Mouse (Mus musculus) A20 (cell line): ENCODE measurements around the gene Irf2bp2.
"Not testable (repeated sequence)": the region's sequence is repeated elsewhere in the genome, so short reads cannot be mapped to it uniquely, and the experiment has no call there.

ENCODE experiments used
- DNase-seq: peaks from one replicate; pipeline ENCODE4 v3.0.0-alpha.2; 2011; ENCODE audit warnings: low read depth, low spot score

Gene Irf2bp2

DNA sequence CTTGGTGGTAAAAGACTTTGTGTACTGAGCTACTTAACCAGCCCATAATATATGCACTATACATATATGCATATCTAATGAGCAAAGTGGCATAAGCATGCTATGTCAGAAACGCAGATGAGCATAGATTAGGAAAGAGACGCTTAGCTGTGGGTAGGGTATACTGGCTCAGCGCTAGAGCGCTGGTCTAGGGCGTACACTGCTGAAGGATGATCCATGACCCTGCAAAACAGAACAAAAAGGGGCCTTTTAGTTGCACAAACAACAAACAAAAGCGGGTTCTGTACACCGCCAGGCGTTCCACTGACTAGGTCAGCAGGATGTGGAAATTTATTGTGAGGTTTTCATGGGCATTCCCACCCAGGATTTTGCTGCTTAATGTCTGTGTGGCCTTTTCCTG is 8.9 kb upstream of the Irf2bp2 start:
- no peak for DNase-seq

DNA sequence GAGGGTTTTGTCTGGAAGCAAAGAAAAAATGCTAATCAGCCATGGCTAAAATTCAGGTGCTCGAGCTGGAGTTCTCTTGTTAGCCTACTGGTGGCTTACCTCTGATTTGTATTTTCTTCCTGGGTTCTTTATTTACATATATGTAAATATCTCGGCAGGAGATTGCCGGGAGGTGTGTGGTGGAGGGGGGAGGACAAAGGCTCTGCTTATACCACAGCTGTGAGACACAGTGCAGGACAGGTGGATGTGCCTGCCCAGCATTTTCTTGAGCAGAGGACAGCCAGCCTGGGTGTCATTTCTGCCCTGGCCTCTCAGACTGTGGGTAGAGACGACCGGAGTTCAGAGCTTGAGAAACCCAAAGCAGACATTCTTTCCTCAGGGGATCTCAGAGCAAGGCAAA is 7.5 kb upstream of the Irf2bp2 start:
- peak; percentile 81 for DNase-seq

DNA sequence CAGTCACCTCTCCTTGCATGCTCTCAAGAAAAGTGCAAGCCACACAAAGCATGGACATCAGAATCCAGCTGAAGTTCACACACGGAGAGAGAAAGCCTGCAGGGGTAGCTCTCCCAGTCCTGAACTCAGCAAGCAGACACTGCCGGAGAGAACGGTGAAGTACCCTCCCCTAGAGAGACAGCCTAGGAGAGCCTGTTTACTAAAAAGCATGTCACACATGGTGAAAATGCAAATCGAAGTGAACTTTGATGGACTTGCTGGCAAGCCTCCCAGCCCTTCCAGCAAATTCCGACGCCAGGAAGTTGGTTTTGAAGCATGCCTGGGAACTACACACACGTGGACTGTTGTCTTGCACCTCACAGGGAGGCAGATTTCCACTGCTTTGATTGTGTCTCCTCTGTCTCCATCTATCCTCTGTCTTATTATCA is 7.0 kb upstream of the Irf2bp2 start:
- DNase-seq: peak; percentile 66

DNA sequence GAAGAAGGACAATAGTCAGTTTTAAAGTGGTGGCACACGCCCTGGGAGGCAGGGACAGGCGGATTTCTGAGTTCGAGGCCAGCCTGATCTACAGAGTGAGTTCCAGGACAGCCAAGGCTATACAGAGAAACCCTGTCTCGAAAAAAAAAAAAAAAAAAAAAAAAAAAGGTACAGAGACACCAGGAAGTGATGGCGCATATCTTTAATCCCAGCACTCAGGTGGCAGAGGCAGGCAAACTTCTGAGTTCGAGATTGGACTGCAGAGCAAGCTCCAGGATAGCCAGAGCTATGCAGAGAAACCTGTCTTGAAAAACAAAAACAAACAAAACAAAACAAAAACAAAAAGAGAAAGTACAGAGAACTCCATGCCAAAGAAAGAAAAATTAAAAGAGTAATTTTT is 6.6 kb upstream of the Irf2bp2 start:
- not testable (repeated sequence) for DNase-seq

DNA sequence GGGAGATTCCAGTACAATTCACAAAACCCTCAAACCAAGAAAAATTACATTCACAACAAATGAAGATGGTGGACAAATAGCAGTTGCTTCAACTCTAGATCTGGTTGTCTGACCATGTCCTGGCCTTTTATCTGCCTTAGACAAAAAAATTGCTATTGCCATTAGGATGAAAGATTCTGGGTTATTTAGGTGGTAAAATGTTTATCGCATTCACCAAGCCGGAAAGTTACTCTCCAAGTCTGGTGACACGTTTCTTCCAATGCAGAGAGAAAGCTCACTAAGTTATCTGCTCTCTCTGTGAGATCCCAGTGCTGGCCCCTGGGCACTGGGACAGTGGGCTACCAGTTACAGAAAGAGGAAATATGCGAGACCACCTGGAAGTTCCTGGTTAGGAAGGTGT is 5.5 kb upstream of the Irf2bp2 start:
- no peak for DNase-seq

DNA sequence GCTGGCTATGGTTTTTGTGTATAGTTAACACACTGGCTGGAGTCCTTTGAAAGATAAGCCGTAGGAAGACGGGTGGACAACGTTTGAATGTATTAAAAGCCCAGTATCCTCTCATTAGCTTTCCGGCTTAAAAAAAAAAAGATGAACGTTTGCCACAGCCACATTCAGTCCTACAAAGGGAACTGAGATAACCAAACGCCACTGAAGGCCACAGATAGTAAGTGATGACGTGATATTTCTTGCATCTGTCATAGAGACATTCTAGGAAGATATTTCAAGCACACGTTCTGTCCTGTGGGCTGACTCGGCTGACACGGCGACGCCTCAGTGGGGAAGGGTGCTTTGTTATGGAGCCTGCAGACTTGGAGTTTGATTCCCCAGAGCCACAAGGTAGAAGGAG is 4.4 kb upstream of the Irf2bp2 start:
- DNase-seq: peak; percentile 55

DNA sequence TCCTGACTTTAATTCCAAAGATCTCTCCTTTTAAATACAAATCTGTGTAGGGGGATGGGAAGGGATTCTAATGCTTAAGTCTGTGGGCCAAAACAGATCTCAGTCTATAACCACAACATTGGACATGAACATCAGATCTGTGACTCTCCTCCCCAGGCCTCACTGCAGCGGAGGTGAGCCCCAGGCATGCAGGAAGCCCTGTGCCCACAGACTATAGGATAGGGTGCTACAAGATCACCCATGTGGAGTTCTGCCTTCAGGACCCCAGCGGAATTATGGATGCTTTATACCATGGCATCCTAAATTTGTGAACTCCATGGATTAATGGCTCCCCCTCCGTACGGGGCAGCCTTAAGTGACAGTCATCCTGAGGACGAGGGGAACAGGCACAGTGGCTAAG is 2.9 kb upstream of the Irf2bp2 start:
- no peak for DNase-seq

DNA sequence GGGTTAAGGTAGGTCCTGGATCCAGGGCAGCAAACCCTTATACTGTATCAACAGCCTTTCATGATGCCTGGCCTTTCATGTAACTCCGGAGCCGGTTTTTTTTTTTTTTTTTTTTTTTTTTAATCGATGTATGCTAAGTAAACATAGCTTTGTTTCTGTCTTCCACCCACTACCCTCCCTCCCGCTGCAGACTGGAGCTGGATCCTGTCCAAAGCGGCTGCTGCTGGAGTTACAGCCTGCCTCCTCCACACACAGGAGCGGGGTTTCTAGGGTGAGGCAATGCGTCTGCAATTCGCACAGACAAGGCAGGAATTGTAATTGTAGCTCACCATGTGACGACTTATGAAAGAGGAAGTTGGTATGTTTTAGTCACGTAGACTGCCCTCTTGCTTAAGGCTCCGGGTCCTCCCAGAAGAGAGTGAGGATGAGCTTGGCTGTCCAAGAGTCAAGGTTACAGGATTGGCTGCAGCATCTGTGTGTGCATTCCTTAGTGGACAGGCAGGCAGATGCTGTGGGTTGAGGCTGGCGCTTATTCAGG is 2.4 kb upstream of the Irf2bp2 start:
- DNase-seq: peak; percentile 90

DNA sequence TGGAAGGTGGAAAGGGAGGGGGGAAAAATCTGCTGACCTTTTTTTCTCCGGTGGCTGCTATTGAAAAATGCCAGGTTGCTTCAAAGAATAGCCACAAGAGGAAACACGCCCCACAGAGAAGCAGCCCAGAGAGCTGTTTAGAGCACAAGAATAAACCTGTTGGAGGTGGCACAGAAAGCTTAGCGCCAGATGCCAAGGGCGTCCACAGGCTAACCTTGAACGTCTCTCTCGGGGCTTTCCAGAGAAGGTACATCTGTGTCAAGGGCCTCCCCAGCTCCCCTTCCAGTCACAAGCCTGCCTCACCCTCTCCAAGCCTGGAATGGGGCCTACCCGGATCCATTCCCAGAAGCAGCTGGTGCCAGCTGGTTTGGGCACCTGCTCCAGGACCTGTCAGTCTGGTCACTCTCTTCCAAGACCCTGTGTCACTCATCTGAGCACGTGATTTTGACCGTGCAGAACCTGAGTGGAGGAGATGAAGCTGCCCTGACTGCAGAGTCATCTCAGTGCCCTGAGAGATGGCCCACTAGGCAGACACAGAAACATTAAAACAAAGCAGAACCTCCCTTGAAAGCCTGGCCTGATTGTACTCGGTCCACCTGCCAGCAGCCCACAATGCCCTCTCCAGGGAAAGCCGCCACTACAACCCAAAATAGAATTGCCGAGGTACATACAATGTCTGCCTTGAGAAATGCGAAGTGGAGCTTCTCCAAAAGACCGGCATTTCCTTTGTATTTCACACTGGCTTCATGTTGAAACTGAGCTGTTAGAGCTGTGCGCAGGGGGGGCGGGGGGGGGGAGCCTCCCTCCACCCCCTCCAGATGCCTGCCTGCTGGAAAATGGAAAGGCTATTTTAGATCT is 1.6 kb upstream of the Irf2bp2 start:
- peak; percentile 86 for DNase-seq

DNA sequence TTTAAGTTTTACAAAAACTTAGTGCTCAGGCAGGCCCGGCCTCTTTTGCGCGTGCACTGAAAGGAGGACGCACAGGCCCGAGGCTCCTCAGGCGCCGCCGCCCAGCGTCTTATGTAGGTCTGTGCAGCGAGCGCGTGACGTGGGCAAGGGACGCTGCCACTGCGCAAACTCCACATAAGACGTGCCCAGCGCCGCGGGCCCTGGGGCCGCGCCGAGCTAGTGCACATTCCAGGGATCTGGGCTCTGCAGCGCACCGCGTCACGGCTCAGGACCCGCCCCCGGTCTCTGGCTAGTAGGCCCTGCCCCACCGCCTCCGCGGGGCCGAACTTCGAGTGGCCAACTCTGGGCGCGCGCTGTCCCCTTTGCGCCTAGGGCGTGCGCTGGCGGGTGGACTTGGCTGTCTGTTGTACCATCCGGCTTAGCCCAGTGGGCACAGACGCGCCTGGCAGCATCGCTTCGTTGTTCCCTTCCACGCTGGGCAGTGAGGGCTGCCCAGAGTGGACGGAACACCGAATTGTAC is 755 bp upstream of the Irf2bp2 start:
- DNase-seq: peak; percentile 96

DNA sequence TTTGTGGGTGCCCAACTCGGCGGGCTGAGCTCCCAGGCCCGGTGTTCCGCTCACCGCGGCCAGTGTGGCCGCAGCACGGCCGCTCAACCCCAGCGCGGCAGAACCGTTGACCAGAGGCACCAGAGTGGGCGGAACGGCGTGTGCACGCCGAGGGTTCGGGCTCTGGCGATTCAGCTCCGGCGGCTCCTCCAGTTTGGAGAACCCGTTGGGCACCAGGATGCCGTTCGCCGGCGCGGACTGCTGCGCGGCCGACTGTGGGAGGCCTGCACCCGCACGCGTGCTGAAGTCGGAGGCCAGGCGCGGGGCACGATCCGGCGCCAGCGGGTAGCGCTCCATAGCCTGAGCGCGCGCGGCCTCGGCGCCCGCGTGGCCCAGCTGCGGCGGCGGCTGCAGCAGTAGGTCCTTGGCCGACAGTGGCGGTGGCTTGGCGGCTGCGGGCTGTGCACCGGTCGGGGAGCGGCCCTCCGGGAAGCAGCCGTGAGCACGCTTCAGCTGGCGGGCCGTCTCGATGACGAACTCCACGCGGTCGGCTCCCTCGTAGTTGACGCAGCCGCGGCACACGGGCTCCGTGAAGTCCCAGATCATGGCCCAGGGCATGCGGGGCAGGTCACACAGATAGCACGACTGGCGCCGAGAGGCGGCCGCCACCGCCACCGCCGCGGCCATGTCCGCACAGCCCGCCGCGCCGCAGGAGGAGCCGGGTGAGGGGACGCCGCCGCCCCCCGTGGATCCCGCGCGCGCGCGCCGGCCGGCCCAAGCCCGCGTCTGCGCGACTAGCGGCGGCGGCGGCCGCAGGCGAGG is 815 bp downstream of the Irf2bp2 start:
- DNase-seq: peak; percentile 68

DNA sequence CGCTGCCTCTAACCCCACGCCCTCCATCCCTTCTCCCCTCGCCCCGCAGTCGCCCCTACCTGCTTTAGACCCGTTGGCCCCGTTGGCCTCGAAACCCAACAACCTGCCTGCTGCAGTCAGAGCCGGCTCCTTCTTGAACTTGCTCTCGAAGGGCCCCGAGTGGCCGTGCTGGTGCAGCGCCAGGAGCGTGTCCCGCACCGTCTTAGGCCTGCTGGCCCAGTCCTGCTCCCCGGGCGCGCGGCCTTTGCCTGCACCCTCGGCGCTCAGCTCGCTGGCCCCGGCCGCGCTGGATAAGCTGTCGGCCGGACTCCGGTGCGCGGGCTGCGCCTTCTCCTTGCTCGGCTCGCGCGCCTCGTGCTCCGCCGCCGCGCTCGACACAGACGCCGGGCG is 1.4 kb downstream of the Irf2bp2 start:
- peak; percentile 61 for DNase-seq

DNA sequence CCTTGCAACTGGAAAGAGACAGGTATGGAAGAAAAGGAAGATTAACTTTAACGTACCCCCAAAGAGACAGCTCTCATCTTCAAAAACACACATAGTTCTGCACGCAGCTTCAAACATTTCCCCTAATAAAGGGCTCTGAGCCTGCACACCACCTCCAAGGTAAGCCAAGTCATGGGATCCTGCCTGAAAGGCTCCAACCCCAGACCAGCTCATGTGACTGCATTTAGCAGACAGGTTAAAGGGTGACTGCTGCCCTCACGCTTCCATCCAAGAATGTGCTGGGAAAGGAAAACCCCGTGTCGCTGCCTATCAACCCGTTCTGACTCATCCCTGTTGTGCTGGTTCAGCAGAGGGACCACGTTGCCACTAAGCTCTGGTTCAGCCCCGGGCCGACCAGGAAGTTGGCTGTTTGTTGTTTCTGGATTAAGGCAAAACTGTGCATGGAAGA is 1.9 kb downstream of the Irf2bp2 start:
- peak; percentile 77 for DNase-seq

DNA sequence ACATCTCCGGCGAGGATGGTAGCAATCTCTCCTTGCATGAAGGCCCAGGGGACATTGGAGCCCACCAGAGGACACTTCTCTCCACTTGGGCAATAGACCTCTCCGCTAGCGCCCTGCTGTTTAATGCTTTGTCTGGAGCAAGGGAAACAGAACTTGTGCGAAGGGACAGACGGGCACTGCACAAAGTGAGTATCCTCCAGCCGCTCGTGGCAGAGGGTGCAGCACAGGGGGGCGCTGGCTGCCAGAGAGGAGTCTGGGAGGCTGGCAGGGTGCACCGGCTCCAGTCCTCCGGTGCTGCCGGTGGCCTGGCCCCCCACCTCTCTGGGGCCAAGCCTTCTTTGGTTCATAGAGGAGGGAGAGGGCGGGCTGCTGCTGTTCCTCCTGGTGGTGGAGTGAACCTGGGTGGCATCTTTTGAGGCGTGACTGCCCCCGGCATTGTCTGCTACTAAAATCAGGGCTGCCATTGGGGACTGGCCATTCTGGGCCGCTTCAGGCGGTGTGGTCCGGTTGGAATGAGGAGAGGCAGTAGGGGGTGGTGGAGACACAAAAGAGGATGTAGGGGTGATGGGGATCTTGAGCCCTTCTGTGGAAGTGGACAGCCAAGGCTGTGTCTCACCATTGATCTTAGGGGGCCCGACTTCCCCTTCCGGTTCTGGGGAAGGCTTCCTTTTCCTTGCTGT is 2.5 kb downstream of the Irf2bp2 start:
- DNase-seq: peak; percentile 85

DNA sequence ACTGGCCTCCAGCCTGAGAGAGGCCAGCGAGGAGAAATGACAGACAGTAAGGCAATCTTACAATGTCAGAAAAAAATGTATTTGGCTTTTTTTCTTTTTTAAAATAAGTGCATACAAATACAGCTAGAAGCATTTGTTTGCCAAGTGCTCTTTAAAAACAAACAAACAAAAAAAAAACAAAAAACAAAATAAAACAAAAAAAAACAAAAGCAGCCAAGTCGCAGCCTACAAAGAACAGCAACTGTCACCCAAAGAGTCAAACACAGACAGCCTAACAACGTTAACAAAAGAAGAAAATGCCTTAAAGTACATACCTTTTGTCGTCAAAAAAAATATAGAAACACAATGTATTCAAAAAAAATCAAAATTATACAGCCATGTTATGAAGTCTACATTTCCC is 3.2 kb downstream of the Irf2bp2 start:
- DNase-seq: no peak

DNA sequence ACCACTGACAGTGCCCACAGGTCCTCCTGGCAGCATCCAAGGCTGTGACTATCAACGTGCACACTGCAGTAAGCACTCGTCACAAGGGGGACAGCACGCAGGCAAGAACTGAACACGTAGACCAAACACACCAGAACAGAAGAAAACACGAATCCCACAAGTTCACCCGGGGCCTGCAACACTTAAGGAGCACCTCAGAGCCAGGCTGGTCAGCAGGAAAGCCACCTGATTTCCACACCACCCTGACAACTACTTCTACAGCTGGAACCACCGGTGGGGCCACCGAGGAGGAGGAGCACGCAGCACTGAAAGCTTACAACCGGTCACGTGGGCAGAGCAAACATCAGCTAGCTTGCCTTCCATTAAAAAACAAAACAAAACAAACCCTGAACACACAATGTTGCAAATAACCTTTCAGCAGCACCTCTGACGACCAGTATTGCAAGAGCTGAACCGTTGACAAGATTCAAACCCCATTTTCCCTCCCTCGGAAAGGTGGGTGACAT is 3.7 kb downstream of the Irf2bp2 start:
- DNase-seq: peak; percentile 89

DNA sequence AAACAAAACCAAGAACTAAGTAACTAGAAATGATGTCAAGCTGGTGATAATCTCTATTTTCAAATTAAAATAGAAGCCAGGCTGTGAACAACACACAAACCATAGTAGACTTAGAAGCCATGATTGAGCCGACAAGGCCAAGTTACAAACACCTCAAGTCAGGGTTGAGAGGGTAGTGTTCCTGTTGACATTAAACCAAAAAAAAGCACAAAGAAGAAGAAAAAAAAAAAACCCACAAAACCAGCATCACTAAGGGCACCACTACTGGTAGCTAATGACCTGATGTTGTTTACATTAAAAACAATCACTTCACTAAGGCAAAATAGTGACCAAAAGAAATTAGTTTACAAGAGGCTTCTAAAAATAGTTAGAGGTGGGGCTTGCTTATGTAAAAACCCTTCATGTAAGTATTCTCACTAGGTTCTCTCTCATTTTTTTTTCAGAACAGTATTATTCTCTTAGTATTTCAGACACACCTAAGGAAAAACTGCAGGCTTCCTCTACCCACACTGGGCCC is 4.2 kb downstream of the Irf2bp2 start:
- DNase-seq: no peak

DNA sequence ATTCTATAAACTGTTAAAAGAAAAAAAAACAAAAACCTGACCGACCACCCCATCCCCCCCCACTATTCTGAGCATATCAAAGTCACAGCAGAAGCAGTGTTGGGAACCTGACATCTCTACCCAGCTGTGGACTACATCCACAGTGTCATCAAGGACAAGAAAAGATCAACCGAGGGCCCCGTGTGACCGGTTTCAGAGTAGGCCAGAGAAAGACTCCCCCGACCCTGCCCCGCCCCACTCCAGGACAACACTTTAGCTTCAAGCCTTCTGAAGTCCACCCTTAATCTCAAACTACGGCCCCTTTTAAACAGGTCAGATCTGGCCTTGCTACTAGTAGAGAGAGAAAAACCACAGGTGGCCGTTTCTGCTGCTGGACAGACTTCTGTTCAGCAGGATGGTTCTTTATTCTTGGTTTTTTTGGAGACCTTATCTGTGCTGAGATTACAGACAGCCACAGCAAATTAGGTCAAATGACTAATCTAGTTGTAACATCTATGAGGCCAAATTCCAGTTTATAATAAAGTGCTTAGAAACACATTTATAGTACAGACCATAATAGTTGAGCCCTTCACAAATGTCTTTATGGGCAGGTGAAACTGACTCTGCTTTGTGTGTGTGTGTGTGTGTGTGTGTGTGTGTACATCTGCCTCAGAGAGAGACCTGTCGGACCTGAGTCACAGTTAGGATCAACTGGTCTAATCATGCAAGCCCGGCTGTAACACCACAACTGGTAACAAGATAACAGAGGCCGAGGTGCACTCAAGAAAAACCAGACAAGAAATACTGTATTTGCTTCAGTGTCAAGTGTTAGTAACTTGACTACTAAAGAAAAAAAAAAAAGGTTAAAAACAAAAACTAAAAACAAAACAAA is 4.9 kb downstream of the Irf2bp2 start:
- DNase-seq: peak; percentile 72

DNA sequence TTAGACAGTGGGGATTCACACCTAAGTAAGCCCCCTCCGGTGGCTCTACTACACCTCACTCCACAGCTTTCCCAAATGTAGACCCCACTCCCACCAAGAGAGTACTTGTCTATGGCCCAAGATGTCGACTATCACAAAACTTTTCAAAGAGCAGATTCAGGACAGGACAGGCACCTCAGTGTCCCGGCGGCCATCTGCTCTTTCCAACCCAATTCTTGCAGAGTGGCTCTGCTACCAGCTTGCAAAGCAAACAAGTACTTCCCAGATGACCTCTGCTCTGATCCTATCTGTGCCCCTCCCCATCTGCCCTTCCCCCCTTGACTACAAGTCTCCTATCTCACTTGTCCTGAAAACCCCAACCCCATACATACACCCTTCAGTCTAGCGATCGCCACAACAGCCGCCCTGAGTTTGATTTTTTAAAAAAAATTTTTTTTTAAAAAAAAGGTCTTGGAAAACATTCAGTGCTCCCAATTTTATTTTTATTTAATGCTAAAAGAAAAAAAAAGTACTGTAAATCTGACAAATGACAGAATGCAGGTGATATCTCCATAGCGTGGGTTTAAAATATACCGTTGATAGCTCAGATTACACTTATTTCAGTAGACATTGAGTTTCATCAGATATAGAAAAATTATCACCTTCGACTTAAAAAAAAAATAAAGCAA is 5.8 kb downstream of the Irf2bp2 start:
- DNase-seq: peak; percentile 51
